Mouse (Mus musculus) CD8-positive naive resting alpha-beta T cell, adult 2 months (primary cell): ENCODE data around the gene Calml3.

ENCODE experiments used
- DNase-seq, 2 experiments: peaks; one replicate each; pipeline ENCODE4 v3.0.0; 2022; ENCODE audit warnings: low read depth in 2 of 2, low spot score in 2 of 2

Calml3 gene

DNA sequence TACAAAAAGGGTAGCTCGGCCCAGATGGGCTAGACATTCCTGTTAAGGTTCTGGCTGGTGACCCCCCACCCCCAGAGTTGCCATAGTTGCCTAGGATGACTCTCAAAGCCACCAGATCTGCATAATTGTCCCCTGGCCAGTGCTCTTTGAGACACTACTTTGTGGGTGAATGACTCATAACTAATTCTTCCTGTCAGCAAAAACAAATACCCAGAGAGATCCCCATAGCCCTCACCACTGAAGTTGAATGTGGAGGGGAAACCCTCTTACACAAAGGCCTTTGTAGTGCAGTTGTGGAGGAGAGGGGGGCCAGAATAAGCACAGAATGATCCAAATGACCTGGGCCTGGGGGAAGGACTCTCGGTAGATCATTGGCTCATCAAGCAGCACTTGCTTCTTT lies 21.6 kb downstream of the Calml3 start:
- DNase-seq, result no peak

DNA sequence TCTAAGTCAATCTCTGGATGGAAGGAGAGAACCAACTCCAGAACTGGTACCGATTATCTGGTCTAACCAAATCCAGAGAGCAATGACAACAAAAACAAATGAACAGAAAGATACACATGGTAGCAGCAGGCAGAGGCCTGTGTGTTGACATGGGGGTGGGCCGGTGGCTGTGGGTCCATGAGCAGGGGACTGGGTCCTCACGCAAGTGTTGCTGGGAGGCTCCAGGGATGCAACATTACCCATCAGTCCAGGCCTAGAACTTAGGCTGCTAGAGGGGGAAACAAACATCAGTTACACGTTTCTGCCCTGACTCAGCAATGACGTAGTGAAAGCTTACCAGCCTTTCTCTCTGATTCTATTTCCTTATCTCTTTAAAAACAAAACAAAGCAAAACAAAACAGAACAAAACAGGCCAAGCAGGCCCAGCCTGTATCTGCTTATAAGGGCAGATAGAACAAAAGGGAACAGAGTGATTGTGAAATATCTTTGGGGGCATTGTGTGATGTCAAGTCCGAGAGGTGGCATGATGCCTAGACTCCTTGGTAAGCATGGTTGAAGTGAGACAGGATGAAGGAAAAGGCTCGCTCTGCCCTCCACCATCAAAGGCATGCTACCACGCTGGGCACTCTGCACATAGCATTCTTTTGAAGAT lies 24.4 kb downstream of the Calml3 start:
- no peak for DNase-seq

DNA sequence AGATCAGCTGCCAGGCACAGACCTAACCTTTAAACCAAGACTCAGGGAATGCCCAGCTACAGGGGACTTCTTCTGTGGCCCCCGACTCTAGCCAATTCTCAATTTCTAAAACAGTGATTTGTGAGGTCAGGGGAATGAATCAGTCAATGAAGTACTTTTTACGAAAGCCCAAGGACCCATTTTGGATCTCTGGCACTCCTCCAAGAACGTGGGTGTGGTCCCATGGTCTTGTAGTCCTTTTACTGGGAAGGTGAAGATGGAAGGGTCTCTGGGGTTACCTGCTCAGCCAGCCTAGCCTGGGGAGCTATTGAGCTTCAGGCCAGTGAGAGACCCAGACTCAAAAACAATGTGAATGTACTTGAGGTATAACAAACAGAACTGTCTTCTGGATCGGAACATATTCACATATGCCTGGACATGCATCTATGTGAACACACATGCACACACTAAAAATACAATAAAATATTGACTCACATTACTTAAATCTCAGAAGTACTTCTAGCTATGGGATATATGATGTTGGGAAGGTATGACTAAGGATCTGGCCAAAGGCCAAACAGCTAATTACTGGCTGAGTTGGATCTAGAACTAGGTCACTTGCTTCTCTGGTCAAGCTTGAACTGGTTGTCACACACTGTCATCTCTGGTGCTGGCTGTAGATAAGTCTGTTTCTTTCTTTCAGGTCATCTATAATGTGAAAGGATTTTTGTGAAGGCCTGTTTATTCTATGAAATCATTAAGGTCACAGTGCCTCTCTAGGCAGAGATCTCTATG lies 25.3 kb downstream of the Calml3 start:
- no peak for DNase-seq

DNA sequence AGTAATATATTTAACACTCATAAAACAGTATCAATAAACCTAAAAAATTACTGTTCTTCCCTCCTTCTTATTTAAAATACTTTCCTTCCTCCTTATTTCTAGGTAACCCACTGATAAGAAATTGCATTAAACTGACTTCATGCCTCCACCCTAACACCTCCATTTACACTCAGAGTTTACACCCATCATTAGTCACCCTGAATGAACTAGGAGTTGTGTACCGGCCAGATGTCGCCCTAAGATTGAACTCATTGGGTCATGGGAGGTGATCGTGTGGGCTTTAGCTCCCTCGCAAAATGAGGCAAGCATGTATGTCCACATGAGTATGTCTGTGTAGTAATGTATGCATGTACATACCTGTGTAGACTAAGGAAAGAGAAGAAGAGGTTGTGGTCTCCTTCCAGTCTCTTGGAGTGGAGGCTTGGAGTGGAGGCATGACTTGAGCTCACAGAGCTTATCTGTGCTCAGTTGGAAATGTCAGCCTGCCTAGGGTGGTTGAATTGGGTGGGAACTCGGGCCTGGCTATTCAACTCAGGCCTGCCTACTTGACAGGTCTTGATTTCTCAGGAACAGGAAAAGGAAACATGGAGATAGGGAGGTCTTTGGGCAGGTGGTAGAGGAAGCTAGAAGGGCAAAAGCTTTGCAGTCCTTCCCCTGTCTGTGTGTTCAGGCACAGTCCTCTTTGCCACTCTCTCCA lies 26.8 kb downstream of the Calml3 start:
- DNase-seq, result no peak

DNA sequence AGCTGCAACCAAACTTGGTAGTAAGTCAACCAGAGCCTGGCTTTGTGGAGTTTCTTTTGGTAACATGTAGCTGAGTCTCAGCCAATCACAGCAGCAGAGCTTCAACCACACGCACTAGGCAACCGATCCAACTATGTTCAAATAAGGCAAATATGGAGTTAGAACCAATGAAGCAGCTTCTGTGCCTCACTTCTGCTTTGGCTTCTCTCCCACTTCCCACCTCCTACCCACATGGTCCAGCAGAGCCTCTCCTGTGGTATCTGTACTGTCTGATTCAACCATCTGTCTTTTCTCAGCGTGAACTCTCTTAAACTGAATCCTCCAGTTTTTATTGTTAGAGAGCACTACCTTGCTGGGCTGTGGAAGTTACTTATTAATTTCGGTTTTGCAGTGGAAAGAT lies 27.7 kb downstream of the Calml3 start:
- no peak for DNase-seq

DNA sequence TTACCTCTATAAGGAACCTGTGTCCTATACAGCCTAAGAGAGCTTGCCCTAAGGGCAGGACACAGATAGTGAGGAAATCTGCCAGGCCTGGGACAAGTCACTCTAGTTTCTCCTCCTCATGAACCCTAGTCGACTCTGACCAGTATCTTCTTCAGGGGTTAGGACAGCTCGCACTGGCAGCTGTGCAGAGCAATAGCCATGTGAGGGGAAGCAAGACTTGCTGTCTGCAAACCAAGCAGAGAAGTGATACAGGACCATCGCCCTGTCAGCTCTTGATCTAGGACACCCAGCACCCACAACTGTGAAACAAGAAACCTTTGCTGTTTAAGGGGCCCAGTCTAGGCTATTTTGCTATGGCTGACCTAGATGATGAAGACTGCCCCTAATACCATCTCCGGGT lies 29.1 kb downstream of the Calml3 start:
- no peak for DNase-seq

DNA sequence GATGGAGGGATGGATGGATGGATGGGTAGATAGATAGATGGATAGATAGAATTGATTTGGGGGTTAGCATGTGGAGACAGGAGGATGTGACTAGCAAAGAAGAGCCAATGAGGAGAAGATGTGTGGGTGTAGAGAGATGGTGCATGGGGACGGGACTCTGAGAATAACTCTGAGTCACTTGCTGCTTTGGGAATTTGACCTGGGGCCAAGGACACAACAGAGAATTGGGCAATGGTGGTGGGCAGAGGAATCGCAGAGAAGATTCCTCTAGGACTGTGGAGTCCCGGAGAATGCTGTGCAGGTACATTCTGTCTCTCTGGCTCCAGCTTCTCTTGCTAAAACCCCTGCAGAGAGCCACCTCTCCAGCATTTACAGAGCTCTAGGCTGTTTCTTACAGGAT lies 29.8 kb downstream of the Calml3 start:
- DNase-seq, result no peak

DNA sequence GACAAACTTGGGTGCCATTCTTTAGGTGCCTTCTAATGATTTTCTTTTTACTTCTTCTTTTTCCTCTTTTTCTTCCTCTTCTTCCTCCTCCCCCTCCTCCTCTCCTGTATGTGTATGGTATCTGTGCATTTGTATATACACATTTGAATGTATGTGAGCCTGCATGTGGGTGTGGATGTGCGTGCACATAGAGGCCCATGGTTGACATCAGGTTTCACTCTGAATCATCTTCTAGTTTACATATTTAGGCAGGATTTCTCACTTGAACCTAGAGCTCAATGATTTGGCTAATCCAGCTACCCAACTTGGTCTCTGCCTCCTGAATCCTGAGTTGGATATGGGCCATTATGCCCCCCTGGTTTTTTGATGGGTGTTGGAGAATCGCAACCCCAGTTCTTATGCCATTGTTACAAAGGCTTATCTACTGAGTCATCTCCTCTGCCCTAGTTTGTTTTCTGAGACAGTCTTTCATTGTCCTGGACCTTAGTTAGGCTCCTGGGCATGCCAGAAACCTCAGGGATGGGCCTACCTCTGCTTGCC lies 30.9 kb downstream of the Calml3 start:
- DNase-seq, result no peak

DNA sequence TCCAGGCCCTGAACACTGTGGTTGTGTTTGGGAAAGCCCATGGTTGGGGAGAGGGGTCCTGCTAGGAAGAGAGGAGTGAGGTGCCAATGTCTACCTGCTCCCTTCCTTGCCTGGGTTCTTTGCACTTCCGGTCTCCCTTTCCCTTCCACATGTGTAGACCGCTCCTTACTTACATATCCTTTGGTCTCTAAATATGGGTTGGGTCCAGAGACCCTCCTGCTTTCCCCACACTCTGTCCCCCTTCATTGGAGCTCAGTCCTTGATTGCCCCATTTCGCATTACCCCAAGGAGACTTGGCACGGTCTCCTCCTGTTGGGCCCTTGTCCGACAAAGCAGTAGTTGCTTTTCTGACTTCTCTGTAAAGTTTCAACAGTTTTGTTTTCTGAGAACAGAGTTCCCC lies 32.9 kb downstream of the Calml3 start:
- no peak for DNase-seq

DNA sequence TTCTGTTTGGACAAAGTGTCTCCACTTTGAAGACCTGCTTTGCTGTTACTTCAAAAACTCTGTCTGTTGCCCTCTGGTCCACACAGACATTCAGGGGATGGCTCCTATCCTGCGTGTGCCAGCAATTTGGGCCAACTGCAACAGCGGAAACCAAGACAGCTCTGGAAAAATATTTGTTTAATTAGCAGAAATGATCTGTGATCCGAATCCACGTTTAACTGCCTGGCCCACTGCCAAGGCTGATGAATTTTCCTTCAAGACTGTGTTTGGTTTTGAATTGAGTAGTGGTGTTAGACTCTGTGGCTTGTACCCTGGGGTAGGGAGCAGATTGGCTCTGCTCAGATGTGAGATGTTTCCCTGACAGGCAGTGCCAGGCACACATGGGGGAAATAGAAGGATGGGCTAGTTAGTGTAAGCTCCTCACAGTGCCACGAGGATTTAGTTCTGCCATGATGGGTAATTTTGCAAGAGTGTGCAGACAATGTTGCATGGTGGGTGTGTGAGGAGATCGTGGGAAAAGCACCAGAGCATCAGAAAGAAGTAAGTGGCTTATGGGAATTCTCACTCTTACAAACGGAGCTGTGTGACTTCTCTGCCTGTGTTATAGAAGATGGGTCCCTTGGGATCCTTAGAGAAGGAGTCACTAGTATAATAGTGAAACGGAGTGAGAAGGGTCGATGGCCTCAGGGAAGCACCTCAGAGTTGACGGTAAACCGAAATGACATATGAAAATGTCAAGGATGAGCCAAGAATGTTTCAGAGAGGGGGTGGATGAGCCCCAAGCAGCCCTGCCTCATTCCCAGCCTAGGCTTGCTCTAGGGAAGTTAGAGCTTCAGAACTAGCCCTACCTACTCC lies 33.7 kb downstream of the Calml3 start:
- DNase-seq, result no peak

DNA sequence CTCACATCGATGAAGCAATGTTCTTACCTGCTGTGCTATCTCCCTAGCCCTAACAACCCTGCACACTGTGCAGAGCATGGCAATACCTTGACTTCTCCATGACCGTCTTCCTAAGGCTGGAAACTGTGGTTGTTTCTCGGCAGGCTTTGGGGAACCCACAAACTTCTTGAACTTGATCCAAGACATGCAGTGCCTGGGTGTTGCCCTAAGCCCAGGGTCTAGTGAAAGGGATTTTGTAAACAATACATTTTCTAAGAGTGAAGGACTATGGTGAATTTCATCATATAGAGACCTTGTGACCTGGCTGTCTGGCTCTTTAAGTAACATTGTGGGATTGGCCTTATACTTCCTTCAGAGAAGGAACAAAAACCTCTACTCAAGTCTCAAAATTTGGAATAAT lies 34.6 kb downstream of the Calml3 start:
- no peak for DNase-seq

DNA sequence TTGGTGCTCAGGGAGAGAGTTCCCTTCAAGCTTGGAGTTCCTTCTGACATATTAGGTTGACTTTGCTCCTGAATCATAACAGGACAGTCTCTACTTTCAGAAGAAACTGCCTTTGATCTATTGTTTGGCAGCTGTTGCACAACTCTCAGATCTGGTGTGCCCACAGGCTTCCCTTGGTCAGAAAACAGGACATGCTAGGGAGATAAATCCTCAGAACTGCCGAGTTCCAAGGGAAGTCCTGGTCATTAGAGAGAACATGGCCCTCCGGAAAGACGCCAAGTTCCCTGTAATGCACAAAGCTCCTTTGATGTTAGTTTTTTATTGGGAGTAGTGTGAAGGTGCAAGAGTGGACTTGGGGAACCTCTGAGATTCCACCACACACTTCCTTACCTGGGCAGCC lies 35.5 kb downstream of the Calml3 start:
- DNase-seq, result no peak

DNA sequence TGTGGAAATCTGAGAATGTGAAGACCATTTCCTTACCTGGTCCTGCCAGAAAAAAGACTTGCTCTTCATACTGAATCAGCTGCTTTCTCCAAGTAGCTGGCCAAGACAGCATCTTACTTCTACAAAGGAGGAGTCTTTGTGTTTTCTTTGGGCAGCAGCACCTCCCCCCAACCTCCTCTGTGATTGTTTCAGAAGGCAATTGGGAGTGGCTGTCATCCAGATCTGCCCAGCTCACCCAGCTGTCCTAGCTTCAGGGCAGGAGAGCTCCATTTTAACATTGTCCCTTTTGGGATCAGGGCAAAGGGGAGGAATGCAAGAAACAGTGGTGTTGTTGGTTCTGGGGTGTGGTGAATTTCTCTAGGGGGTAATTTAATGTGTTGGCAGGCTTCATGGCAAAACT lies 37.0 kb downstream of the Calml3 start:
- DNase-seq, result no peak

DNA sequence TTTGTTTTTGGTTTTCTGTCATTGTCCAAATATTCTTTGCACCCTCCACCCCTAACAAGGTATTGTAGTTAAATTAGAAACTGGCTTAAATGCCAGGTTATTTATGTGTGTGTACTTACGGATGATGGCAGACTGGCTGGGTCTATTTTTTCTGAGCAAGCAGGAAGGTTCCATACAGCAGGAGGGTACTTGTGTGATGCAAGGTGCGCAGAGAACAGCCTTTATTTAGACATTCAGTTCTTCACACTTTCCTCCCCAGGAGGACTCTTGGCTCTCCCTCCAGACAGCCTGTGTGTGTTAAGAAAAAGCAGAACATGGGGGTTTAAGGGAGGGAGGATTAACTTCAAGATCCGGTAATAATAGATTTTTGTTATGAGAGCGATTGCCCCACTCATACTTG lies 38.3 kb downstream of the Calml3 start:
- no peak for DNase-seq

DNA sequence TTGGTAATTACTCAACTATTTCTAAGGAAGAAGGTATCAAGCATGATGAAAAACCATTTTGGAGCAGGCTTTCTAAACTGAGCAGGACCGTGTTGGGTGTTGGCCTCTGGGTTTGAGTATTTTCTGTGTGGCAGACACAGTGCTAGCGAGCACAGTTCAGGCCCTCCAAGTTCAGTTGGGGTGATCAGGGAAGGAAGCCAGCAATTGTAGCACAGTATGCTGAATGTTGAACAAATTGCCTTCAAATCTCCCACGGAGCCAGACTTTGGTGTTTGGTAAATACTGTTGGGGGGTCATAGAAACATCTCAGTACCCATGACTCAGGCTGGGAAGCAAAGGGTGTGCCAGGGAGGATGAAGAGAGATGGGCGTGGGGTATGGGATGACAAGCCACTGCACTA lies 43.0 kb downstream of the Calml3 start:
- no peak for DNase-seq

DNA sequence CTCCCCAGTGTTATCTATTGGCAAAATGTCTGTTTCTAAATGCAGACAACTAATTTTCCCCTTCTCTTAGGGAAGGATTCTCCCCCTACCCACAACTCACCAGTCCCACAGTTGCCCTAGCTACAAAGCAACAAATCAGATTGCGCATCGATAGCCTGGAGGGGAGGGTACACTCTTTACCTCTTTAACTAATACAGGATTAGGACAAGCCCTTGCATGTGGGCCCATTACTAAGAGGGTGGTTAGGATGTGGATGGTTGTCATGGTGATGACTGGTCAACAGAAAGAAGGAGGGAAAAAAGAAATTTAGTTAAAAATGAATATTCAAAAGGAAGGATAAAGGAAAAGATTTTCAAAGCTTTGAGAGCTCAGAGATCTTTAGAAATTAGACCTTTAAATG lies 45.8 kb downstream of the Calml3 start:
- no peak for DNase-seq

DNA sequence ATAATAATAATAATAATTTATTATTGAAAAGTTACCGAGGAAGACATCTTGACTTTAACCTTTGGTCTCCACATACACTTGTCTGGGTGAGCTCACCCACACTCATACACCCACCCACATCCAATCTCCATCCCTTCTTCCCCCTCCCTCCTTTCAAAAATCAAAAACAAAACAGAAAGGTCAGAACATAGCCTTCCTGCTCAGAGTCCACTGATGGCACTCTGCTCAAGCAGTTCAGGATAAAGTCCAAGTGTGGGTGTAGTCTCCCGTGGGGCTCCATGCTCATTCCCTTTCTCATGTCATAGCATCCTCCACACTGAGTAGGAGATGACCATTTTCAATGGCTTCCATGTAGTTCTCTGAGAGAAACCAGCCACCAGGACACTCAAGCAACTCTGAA lies 50.8 kb downstream of the Calml3 start:
- no peak for DNase-seq
